Mouse (Mus musculus) bone marrow, adult 2 months (tissue): ENCODE results near the gene Clcnka.
A peak's percentile ranks its signal among the peaks of the same experiment; 100 is the strongest.

Source experiments
- CTCF ChIP-seq: fragments of 200-500 bp; IDR thresholded peaks from 2 replicates; pipeline ENCODE4 v1.5.1; 2011; ENCODE audit warnings: low read length, control low read depth; ENCODE audit not compliant: control insufficient read depth, insufficient read depth
- POLR2A ChIP-seq: fragments of 200-500 bp; IDR thresholded peaks from 2 replicates; pipeline ENCODE4 v1.6.1; 2011; ENCODE audit warnings: low read depth, mild to moderate bottlenecking, control low read depth, low read length, borderline replicate concordance; ENCODE audit not compliant: control insufficient read depth

GRCm38 (mm10) chr4:141444451-141445327 is 46.2 kb upstream of the Clcnka start, which contains the start of gene Zbtb17:
- TF ChIP-seq CTCF: 0 out of 2 replicates have a peak, but pooled peaks have one; percentile 7
- TF ChIP-seq POLR2A: peak; percentile 64; the same call in 1 of the 2 replicates
